ENCODE assay signal across 26 mouse cellular contexts in the genomic region with DNA sequence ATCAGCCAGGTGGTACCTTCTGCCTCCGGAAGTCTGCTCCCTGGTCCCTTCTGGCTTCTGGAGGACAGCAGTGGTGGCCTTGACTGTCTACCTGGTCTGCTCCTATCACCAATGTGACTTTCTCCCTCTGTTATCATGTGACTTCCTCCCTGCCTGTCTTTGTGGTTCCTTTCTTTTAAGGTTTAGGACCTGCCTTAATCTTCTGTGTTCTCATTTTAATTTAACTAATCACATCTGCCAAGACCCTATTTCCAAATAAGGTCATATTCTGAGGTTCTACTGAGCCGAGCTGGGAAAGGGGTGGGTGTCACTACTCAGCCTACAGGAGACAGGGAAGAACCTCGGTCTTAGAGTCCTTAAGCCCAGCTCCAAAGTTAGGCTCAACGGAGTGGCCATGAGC. TPM values are rescaled to one million over a fixed set of nuclear protein-coding genes. Genes with fewer than 3 reads are reported as not detected.
DNase-seq lines count a peak whose midpoint lies in the region; ATAC-seq and TF ChIP-seq lines count a peak whose summit lies in the region.
"Had no signal": no experiment of that assay in that cellular context is flagged by ENCODE, and none has a peak within 500 bp of the region (broad histone marks: within the 10 kb centered on the region; RNA-seq: fewer than 3 reads in every experiment).

No protein-coding gene starts in this region.

- H3K27me3 ChIP-seq in E14TG2a.4 (ENCODE audit: insufficient read depth, low read length), result no peaks in the 10 kb centered on the region
- H3K27me3 ChIP-seq in midbrain, embryonic 10.5 days (ENCODE audit: low read depth, poor library complexity, severe bottlenecking), result peaks cover 37% of the 10 kb centered on the region
- peaks cover 11% of the 10 kb centered on the region for H3K27me3 ChIP-seq in forebrain, embryonic 11.5 days (ENCODE audit: control insufficient read depth, insufficient read depth, low read length)
- H3K27me3 ChIP-seq: Patski had no signal

- no peak overlapping the region for H3K9ac ChIP-seq in forebrain, embryonic 11.5 days (ENCODE audit: low read length)
- H3K9ac ChIP-seq: embryonic facial prominence, embryonic 12.5 days; forebrain, embryonic 12.5 days had no signal

- H3K4me1 ChIP-seq in E14TG2a.4 (replicated peaks; ENCODE audit: low read depth, low read length), result peaks cover 89% of the 10 kb centered on the region
- peaks cover 21% of the 10 kb centered on the region for H3K4me1 ChIP-seq in midbrain, embryonic 10.5 days
- no peaks in the 10 kb centered on the region; the same call in 1 of the 2 replicates for H3K4me1 ChIP-seq in forebrain, embryonic 11.5 days (replicated peaks; ENCODE audit: control insufficient read depth, insufficient read depth, low read length)

- intact Hi-C loops in heart, postnatal 36 days (cut with DNase I), result no loop called here

- DNase-seq in heart, adult 11 months, result peak; percentile 76
- DNase-seq in heart, postnatal 36 days, result no peak
- DNase-seq in ES-CJ7 (ENCODE audit: low read depth, low spot score), result peak; percentile 85
- DNase-seq in R1 (ENCODE audit: low read depth, low spot score), result peak; percentile 88
- no peak for DNase-seq in midbrain, embryonic 10.5 days (ENCODE audit: low spot score)
- no peak for DNase-seq in forebrain, embryonic 11.5 days (ENCODE audit: low spot score)
- DNase-seq in urinary bladder, postnatal 14 days (ENCODE audit: low spot score), result no peak
- DNase-seq: adrenal gland, adult 8-10 months; adrenal gland, postnatal 14 days; adrenal gland, postnatal 36 days; B cell, adult 2 months; cerebellum, adult 11-12 months; cerebellum, adult 2 months; cerebellum, adult 9-10 months; cerebellum, postnatal 10 days; cerebellum, postnatal 25 days had no signal

- ATAC-seq in forebrain, embryonic 11.5 days (replicated peaks; ENCODE audit: low FRiP score), result no peak
- ATAC-seq: activated CD4-positive, CD25-positive, alpha-beta regulatory T cell, adult 4 months; CD4-positive, CD25-positive, alpha-beta regulatory T cell, adult 4 months; forebrain, embryonic 14.5 days; forebrain, embryonic 16.5 days; Patski had no signal

- TF ChIP-seq CTCF in E14TG2a.4 (conservative IDR thresholded peaks at IDR 0.05; ENCODE audit: low read length), result no peak

- no peak overlapping the region for H3K27ac ChIP-seq in midbrain, embryonic 10.5 days (replicated peaks)
- no peak overlapping the region for H3K27ac ChIP-seq in forebrain, embryonic 11.5 days (ENCODE audit: low read depth, low read length)
- H3K27ac ChIP-seq: embryonic facial prominence, embryonic 10.5 days; forebrain, embryonic 12.5 days had no signal

- H3K36me3 ChIP-seq in E14TG2a.4 (ENCODE audit: insufficient read depth, low read length), result no peaks in the 10 kb centered on the region
- H3K36me3 ChIP-seq in midbrain, embryonic 10.5 days, result no peaks in the 10 kb centered on the region
- no peaks in the 10 kb centered on the region for H3K36me3 ChIP-seq in forebrain, embryonic 11.5 days (ENCODE audit: control insufficient read depth, insufficient read depth, low read length)
- H3K36me3 ChIP-seq: embryonic facial prominence, embryonic 10.5 days; embryonic facial prominence, embryonic 12.5 days; forebrain, embryonic 12.5 days; G1E had no signal

- H3K9me3 ChIP-seq in E14TG2a.4 (ENCODE audit: low read length), result no peaks in the 10 kb centered on the region
- H3K9me3 ChIP-seq in midbrain, embryonic 10.5 days (replicated peaks), result no peaks in the 10 kb centered on the region
- H3K9me3 ChIP-seq in forebrain, embryonic 11.5 days (ENCODE audit: control insufficient read depth, low read length), result no peaks in the 10 kb centered on the region
- H3K9me3 ChIP-seq: embryonic facial prominence, embryonic 10.5 days; embryonic facial prominence, embryonic 12.5 days; forebrain, embryonic 12.5 days; G1E had no signal

- no peak overlapping the region for H3K4me2 ChIP-seq in forebrain, embryonic 11.5 days (ENCODE audit: low read depth, low read length, severe bottlenecking)
- H3K4me2 ChIP-seq: forebrain, embryonic 12.5 days had no signal

- WGBS in midbrain, embryonic 10.5 days, result 71% methylated on average over 4 of the region's 4 CpGs
- WGBS in forebrain, embryonic 11.5 days, result 59% methylated on average over 4 of the region's 4 CpGs

- peak overlapping the region; percentile 58; the same call in 1 of the 2 replicates for H3K4me3 ChIP-seq in E14TG2a.4 (replicated peaks; ENCODE audit: low read length)
- no peak overlapping the region for H3K4me3 ChIP-seq in midbrain, embryonic 10.5 days
- H3K4me3 ChIP-seq in forebrain, embryonic 11.5 days (ENCODE audit: low read depth, low read length), result no peak overlapping the region
- H3K4me3 ChIP-seq: embryonic facial prominence, embryonic 10.5 days; embryonic facial prominence, embryonic 12.5 days; forebrain, embryonic 12.5 days had no signal

RNA-seq across cellular contexts. Expression of gene Epb41l1, which starts 5.4 kb away (rescaled TPM):
- total RNA-seq in heart, postnatal 36 days (2021), result 1 to 10 TPM; 6.3 to 9.1 TPM
- polyA plus RNA-seq in midbrain, embryonic 10.5 days (2016; fragmentation: Nextera tagmentation; extraction: Ambion mirVana), result 1.3 and 1.8 TPM in 2 replicates
- polyA plus RNA-seq in forebrain, embryonic 11.5 days (2014; fragmentation: Nextera tagmentation; extraction: Ambion mirVana), result 3.1 and 3.6 TPM in 2 replicates

Comparison
In these comparisons a context has a peak if more than half of its experiments do, and no peak if none do; other contexts are left out.
1. DNase-seq: peak in heart, adult 11 months (single experiment), ES-CJ7 (single experiment) and R1 (single experiment); none in heart, postnatal 36 days (0 of 2), midbrain, embryonic 10.5 days (single experiment), forebrain, embryonic 11.5 days (single experiment) and urinary bladder, postnatal 14 days (single experiment).